Mouse (Mus musculus) bone marrow, adult 2 months (tissue): ENCODE data around the gene Nr2f1. TPM values are rescaled to one million over a fixed set of nuclear protein-coding genes. Genes with fewer than 3 reads are reported as not detected.

Experiments used
- H3K27ac ChIP-seq: fragments of 200-500 bp; 2 replicates; pipeline ENCODE4 v1.5.1; 2012; ENCODE audit warnings: low read depth, mild to moderate bottlenecking, control low read depth, inconsistent platforms, low read length; ENCODE audit not compliant: control insufficient read depth, poor library complexity, insufficient read depth
- H3K4me1 ChIP-seq: fragments of 200-500 bp; 2 replicates; pipeline ENCODE4 v1.6.1; 2011; ENCODE audit warnings: low read length; ENCODE audit not compliant: control insufficient read depth, insufficient read depth
- H3K4me3 ChIP-seq: fragments of 200-500 bp; replicated peaks from 2 replicates; pipeline ENCODE3; 2011; ENCODE audit warnings: mild to moderate bottlenecking, low read depth, low read length, control low read depth; ENCODE audit not compliant: control insufficient read depth
- CTCF ChIP-seq: fragments of 200-500 bp; IDR thresholded peaks from 2 replicates; pipeline ENCODE4 v1.5.1; 2011; ENCODE audit warnings: low read length, control low read depth; ENCODE audit not compliant: control insufficient read depth, insufficient read depth
- POLR2A ChIP-seq: fragments of 200-500 bp; IDR thresholded peaks from 2 replicates; pipeline ENCODE4 v1.6.1; 2011; ENCODE audit warnings: low read depth, mild to moderate bottlenecking, control low read depth, low read length, borderline replicate concordance; ENCODE audit not compliant: control insufficient read depth
- WGBS: fragments of 180-500 bp; shearing (Covaris S2); methylation state at CpG from one replicate; pipeline ENCODE4 v1.1.7; 2018; 5-methylcytosine and 5-hydroxymethylcytosine counted together
- polyA plus RNA-seq: library from polyadenylated mRNA; stranded (reverse); fragments of >200 nt; gene quantifications from 2 replicates; pipeline ENCODE4 v1.2.4, GENCODE M21; 2011; ENCODE audit warnings: low replicate concordance; ENCODE audit not compliant: missing spikeins, insufficient read depth, insufficient read length

The Nr2f1 gene
- polyA plus RNA-seq, 1 experiment = 0.97 TPM

- no peak overlapping the region for H3K4me3 ChIP-seq
Observed at GRCm38 (mm10) chr13:78197286-78197818, 2.2 kb downstream of the Nr2f1 start.

GRCm38 (mm10) chr13:78196236-78196796 lies 3.2 kb downstream of the Nr2f1 start:
- 30% methylated on average over 7 of the region's 7 CpGs for WGBS
- no peaks in the 10 kb centered on the region for H3K4me1 ChIP-seq
- TF ChIP-seq CTCF = no peak
- TF ChIP-seq POLR2A = no peak
- no peak overlapping the region for H3K4me3 ChIP-seq
- no peak overlapping the region for H3K27ac ChIP-seq

More at GRCm38 (mm10) chr13:78197286-78197818, 2.2 kb downstream of the Nr2f1 start:
- TF ChIP-seq POLR2A (no peak), CTCF (no peak)
- Histone ChIP-seq H3K27ac (no peak overlapping the region), H3K4me1 (no peaks in the 10 kb centered on the region)
- WGBS = 3% methylated on average over 9 of the region's 9 CpGs

GRCm38 (mm10) chr13:78195601-78196115 lies 3.9 kb downstream of the Nr2f1 start:
- no peak for TF ChIP-seq POLR2A
- TF ChIP-seq CTCF = no peak
- H3K4me1 ChIP-seq = no peaks in the 10 kb centered on the region
- no peak overlapping the region for H3K27ac ChIP-seq
- 10% methylated on average over 13 of the region's 13 CpGs for WGBS
- no peak overlapping the region for H3K4me3 ChIP-seq

- WGBS = 5% methylated on average over 64 of the region's 64 CpGs
- no peak overlapping the region; the same call in 1 of the 2 replicates for H3K27ac ChIP-seq
- no peak overlapping the region for H3K4me3 ChIP-seq
- TF ChIP-seq CTCF (no peak), POLR2A (no peak)
- H3K4me1 ChIP-seq = no peaks in the 10 kb centered on the region
Observed at GRCm38 (mm10) chr13:78194850-78195600, 4.5 kb downstream of the Nr2f1 start.

GRCm38 (mm10) chr13:78194135-78194849 lies 5.3 kb downstream of the Nr2f1 start:
- no peak overlapping the region for H3K4me3 ChIP-seq
- no peak overlapping the region for H3K27ac ChIP-seq
- TF ChIP-seq CTCF (no peak), POLR2A (no peak)
- no peaks in the 10 kb centered on the region for H3K4me1 ChIP-seq
- WGBS = 8% methylated on average over 26 of the region's 26 CpGs

- WGBS = 18% methylated on average over 4 of the region's 4 CpGs
- TF ChIP-seq CTCF (no peak), POLR2A (no peak)
- no peaks in the 10 kb centered on the region for H3K4me1 ChIP-seq
- H3K4me3 ChIP-seq = no peak overlapping the region
- H3K27ac ChIP-seq = no peak overlapping the region
Observed at GRCm38 (mm10) chr13:78193211-78193610, 6.3 kb downstream of the Nr2f1 start.

- Histone ChIP-seq H3K4me1 (no peaks in the 10 kb centered on the region), H3K27ac (no peak overlapping the region), H3K4me3 (no peak overlapping the region)
- TF ChIP-seq CTCF (no peak), POLR2A (no peak)
- WGBS = 15% methylated on average over 10 of the region's 10 CpGs
Observed at GRCm38 (mm10) chr13:78189586-78189985, 10.0 kb downstream of the Nr2f1 start.

- no peak for TF ChIP-seq POLR2A
- no peak for TF ChIP-seq CTCF
- 29% methylated on average over 5 of the region's 5 CpGs for WGBS
Observed at GRCm38 (mm10) chr13:78187833-78188232, 11.7 kb downstream of the Nr2f1 start.

More at GRCm38 (mm10) chr13:78187833-78188232, 11.7 kb downstream of the Nr2f1 start:
- H3K27ac ChIP-seq = no peak overlapping the region
- H3K4me3 ChIP-seq = no peak overlapping the region
- H3K4me1 ChIP-seq = no peaks in the 10 kb centered on the region
